Mouse (Mus musculus): ENCODE results near the gene Napb.

DNA sequence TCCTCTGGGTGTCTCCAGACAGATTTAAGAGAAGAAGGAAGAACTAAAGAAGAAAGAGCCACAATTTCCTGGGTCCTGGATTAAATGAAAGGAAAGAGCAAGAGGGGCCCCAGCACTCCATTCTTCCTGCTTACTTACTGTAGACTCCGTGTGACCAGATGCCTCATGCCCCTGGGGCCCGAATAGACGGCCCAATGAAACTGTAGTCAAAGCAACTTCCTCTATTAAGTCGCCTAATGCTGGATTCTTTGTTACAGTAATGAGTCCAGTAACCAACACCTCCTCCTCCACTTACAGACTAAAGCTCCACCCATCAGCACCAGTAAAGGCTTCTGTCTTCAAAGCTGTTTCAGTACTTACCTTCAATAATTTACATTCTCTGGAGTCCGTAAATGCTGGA, 33.7 kb downstream of the Napb start:
- TF ChIP-seq CTCF (IDR thresholded peaks at IDR 0.05; ENCODE audit: low read depth) = no peak
- no peak for TF ChIP-seq EP300 (IDR thresholded peaks at IDR 0.05; ENCODE audit: low read depth)

Measured in liver, embryonic 14.5 days (tissue).